Mouse (Mus musculus) heart, postnatal 14 days (tissue): ENCODE measurements around the gene Ap3b1. TPM values are rescaled to one million over a fixed set of nuclear protein-coding genes. Genes with fewer than 3 reads are reported as not detected.
A peak's percentile ranks its signal among the peaks of the same experiment; 100 is the strongest.

Source experiments
- DNase-seq, 2 experiments: peaks; one replicate each; pipeline ENCODE4 v3.0.0; 2021 to 2022
- intact Hi-C: fragments of 180-260 bp; cut with DNase I; formaldehyde crosslinking; loops from one replicate; pipeline ENCODE4 v1.15.1; 2025
- total RNA-seq, 2 experiments: library from RNA; stranded (reverse); gene quantifications; 2 replicates each; pipeline ENCODE4 v1.2.3; 2021

The Ap3b1 gene
- total RNA-seq, 2 experiments from 2014 or later, result 24.7 to 26.1 TPM

DNA sequence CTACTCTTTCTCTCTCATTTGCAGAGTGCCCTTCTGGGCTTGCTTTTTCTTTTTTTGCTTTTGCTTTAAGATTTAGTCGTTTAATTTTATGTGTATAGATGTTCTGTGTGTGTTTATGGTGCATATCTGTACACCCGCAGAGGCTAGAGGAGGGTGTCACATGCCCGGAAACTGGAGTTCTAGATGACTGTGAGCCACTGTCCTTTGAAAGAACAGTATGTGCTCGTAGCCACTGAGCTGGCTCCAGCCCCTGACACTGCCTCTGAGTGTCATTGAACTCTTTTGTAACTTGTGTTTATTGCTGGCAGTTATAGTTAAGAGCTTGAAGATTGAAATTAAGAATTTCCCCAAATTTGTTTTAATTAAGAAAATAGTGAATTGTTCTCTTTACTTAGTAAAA lies 82.4 kb downstream of the Ap3b1 start:
- peak in 1 of 2 experiments; percentile 11 for DNase-seq
- intact Hi-C loops, result no loop called here

DNA sequence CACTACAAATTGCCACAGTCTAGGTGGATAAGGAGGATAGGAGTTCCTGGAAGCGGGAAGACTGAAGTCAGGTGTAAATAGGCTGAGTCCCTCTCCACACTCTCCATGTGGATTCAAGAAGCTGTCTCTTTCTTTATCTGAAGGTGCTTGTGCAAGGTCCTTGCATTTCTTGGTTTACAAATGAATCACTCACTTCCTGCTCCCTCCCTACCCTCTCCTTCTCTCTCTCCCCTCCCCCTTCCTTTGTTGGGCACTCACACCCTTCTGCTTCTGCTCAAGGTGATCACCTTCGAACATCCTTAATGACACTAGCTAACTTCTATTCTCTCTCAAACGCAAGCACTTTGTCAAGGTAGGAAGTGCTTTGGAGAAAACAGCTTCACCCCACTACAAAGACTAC lies 84.7 kb downstream of the Ap3b1 start:
- intact Hi-C loops, result no loop called here
- DNase-seq, result no peak

DNA sequence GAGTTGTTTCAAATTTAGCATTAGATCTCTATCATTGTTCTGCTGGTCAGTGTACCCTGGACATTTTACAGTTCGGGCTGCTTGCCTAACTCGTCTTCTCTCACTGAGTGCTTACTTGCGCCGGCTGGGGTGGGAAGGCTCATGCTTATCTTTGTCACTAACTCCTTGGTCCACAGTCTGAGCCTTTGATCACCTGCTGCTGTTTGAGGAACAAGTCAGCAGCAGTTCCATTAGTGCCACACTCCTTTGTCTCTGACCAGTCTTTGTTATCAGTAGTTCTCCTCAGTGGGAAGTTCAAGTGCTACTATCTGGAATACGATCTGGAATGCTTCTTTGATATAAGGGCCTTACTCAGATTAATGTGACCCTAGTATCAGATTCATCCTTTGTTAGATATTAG lies 86.3 kb downstream of the Ap3b1 start:
- DNase-seq, result no peak
- intact Hi-C loops, result no loop called here

DNA sequence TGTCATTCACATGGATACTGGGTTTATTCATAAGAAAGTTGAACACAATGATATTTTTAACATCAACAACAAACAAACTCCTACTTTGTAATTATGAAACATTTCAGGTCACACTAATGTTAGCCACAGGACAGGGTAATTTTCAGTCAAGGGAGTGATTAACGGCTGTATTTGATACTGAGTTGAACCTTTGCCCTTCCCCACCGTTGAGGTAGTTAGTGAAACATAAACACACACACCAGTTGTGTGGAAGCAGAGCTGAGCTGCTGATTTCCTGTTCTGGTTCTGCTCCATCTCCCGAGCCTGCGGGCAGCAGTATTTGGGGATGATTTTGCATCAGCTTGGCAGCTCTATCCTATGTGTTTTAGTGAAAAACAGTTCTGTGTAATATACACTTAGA lies 88.2 kb downstream of the Ap3b1 start:
- intact Hi-C loops, result no loop called here

DNA sequence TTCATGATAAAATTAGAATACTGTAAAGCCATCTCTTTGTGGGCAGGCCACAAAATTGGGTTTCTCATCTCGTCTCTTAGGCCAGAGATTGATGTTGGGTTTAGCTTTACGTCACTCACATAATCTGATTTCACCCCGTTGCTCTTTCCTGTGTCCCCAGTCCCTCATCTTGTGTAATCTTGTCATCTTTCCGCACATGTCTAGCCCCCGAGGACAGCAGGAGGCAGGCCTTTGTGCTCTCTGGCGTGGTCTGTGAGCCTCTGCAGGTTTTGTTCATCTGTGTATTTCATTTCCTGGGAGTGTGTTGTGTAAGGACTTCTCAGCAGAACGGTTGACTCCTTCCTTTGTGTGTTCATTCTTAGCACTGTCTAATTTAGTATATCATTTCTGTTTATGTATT lies 90.8 kb downstream of the Ap3b1 start:
- no peak for DNase-seq
- intact Hi-C loops, result no loop called here

More for the DNA sequence above, 88.2 kb downstream of the Ap3b1 start:
- no peak for DNase-seq

DNA sequence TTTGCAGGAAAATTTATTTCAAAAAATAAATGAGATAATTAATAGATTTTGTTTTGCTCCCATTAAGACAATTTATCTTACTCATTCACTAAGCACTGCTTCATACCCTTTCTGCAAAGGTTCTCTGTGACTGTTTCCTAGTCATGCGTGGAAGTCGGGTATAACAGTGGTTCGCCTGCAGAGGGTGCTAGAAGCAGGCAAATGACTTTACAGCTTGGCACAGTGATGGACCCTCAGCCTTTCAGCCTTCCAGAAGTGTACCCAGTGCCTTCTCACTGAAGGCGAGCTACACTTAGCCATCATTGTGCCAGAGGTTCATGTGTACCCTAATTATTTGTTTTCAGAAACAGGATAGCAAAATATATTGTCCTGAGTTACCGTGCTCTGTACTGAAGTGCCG lies 92.5 kb downstream of the Ap3b1 start:
- intact Hi-C loops, result loop anchor here (10.0 kb wide), 1 partner anchor 414 kb away; no protein-coding TSS in a partner anchor
- DNase-seq, result peak; percentile 46 to 64

DNA sequence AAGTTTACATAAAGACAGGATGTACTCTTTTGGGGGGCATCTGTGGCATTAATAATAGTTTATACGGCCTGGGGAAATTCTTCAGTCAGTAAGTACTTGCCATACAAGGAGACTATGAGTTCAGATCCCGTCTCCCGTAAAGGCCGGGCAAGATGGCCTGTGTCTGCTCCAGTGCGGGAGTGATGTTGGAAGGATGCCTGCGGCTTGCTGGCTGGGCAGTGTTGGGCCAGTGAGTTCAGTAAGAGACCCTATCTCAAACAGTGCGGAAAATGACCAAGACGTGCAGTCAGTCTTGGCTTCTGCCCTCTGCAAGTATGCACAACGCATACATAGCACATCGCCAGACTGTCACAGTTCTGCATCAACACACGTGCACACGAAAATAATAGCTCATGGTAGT lies 95.4 kb downstream of the Ap3b1 start:
- intact Hi-C loops, result loop anchor here (10.0 kb wide), 1 partner anchor 411 kb away; no protein-coding TSS in a partner anchor
- no peak for DNase-seq

DNA sequence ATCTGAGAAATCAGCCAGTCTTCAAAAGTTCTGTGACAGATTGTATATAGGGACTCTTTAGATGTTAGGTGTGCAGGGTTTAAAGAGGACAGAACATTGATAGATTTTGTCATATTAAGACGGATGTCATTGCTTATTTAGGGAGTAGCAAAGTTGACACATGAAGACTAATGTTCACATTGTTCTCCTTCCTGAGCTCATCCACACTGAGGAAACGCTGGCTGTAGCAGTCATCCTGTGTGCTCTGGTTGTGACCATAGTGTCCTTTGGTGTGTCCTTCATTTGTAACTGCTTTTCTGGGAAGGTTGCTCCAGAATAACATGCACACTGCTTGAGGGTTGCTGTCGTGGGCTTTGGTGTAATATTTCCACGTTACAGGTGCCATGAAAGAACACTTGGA lies 100.4 kb downstream of the Ap3b1 start:
- no peak for DNase-seq
- intact Hi-C loops, result loop anchor here (10.0 kb wide), 1 partner anchor 406 kb away; no protein-coding TSS in a partner anchor

DNA sequence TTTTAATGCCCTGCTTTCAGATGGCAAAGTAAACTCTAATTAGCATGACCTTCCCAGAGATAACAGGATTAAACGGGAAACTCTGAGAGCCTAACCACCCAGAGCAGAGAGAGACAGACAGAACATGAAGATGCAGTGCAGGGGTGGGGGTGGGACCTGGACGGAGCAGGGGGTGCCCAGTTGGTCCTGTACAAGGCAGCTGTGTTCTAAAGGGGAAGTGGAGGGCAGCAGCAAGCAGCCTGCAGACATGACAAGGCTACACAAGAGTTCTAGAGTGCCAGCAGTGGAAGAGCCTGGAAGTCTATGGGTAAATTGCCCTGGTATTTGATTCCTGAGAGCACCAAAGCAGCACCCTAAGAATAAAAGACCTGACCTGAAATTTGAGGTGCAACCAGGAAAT lies 105.5 kb downstream of the Ap3b1 start:
- intact Hi-C loops, result no loop called here
- DNase-seq, result no peak

DNA sequence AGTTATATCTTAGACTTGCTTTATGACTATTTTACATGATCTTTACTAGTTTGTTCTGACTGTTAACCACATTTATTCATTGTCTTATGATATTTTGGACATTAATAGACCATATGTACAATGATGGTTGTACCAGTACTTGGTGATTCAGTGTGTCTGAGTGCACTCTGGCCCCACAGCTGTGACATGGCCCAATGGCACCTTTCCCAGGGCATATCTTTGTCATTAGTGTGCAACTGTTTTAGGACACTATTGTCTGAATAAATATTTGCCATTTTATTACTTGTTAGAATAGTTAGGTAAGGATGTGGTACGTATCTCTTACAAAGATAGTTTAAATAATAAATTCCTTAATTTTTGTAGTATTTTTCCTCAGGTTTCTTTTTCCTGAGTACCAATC lies 109.8 kb downstream of the Ap3b1 start:
- intact Hi-C loops, result no loop called here

DNA sequence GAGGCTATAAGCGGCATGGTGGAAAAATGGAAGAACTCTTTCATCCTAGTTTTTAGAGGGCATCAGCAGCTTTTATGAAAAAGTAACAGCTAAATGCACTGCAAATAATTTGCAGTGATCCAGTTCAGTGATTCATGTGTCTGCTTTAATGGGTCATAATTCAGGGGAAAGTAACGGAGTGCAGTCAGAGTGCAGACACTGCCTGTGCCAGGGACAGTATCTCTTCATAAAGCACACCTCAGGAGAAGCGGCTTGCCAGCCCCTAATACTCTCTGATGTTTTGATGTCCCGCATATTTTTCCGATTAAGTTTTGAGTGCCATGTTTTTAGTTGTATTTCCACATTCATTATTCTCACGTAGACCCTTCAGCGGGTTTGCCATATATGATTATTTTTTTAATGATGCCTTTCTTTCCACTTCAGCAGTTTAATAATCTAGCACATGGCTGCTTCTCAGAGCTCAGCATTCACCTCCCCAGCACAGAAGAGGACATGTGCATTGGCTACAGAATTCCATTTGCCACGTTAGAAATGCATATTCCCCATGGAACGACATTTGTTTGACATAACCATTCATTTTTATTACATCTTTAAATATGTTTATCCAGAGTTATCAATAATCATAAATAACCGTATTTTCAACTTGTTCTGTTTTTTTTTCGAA lies 112.4 kb downstream of the Ap3b1 start:
- intact Hi-C loops, result no loop called here
- no peak for DNase-seq

More for the DNA sequence above, 109.8 kb downstream of the Ap3b1 start:
- no peak for DNase-seq

DNA sequence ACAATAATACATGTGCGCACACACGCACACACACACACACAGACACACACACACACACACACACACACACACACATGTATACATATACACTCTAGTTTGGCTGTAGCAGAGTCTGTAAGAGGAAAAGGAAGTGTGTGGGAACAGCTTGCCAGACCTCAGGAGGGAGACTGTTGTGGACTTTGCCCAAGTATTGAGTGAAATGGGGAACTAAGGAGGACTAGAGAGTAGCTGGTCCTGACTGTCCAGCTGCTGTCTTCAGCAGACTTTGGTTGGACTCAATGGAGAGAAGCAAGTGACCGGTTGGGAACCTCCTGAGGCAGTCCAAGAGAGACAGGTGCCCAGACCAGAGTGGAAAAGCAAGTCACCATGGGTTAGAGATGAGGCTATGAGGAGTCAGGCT lies 117.4 kb downstream of the Ap3b1 start:
- DNase-seq, result no peak
- intact Hi-C loops, result no loop called here

DNA sequence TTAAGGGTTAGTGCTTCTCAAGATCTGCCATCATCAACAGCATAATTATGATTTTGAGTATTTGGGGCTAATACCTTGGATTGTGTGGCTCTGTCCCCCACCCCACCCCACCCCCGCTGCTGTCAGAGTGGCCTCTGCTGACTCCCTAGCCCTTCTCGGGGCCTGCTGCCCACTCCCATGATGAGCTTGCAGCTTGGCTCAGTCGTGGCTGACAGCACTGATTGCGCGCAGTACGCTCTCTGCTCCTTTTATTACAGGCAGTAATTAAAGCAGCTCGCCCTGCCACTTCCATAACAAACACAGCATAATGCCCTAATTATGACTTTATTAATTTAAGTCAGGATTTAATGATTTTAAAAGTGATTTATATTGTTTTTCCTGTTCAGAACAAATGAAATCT lies 121.5 kb downstream of the Ap3b1 start:
- intact Hi-C loops, result no loop called here
- no peak for DNase-seq

DNA sequence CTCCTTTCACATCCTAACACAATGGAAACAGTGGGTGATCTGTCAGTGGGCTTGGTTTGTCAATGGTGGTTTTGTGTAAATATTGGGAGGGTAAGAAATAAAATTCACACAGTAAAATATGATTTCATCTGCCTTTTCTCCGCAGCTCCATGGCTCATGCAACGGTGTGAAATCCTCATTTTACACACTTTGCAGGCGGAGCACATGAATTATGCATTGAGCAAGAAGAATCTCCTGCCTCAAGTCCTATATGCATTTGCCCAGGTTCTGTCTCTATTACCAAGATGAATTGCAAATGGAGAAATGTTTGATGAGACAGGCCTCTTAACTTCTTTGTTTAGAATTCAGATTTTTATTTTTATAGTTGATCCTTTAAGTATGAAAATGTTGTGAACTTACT lies 131.9 kb downstream of the Ap3b1 start:
- intact Hi-C loops, result no loop called here
- no peak for DNase-seq

DNA sequence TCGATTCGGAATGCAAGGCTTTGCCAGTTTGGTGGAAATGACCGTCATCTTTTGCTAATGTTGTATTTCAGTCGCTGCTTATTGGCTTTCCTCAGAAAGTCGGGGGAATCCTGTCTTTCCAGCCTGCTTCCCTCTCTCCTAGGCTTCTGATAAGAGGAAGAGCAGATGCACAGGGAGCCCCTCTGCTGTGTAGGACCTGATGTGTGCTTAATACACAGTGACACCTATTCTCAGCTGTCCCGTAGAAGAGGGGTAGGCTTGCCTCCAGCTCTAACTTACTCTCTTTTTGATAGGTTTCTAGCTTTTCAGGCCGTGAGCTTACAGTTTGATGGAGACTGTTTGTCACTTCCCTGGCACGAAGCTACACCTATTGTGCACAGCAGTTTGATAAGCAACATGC lies 132.4 kb downstream of the Ap3b1 start:
- no peak for DNase-seq
- intact Hi-C loops, result no loop called here

DNA sequence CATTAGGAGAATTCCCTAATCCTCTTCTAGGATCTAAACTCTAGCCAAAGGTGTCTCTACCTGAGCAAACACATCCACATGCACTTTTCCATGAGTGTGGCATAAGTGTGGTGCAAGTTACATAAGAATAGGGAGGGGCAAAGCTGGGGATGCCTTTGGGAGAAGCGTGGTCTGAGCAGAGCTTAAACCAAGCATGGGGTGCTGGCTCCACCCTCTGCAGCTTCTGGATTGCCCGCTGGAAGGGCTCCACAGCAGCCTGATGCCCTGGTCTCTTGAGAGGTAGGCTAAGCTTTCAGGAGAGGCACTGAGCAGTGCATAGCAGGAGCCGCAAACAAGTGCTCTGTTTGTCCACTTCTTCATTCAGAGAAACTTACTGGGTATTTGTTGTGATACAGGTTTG lies 138.8 kb downstream of the Ap3b1 start:
- DNase-seq, result no peak
- intact Hi-C loops, result no loop called here

DNA sequence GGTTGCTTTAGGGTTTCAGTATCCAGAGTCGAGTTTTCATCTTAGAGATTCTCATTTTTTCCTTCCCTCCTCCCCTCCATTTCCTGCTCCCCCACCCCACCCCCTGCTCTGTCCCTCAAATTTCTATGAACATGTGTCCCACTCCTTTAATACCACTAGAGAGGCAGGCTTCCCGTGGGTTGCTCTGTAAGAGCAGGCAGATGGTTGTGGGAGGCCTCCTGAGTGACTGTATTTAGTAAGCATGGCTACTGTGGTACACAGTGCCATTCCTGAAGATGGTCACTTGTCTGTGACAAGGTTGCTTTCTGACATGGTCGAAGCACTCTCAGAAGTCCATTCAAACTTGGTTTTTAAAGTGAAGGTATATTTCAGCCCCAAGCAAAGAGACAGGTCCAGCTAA lies 147.7 kb downstream of the Ap3b1 start:
- no peak for DNase-seq
- intact Hi-C loops, result no loop called here

DNA sequence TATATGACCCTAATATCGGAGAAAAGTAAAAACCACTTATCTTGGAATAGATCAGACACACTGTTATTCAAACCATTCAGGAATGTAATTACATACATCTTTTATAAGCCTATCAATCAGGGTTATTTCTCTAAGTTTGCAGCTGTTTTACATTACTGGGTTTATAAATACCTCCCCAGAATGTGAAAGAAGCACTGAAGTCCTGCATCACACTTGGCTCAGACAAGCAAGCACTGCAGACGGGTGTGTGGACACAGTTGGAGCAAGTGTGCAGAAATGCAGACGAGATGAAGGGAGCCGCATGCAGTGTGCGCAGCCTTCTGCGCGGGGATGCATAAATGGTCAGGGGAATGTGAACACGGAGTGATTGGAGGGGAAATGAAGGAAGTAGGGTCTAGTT lies 149.6 kb downstream of the Ap3b1 start:
- intact Hi-C loops, result no loop called here
- DNase-seq, result no peak

DNA sequence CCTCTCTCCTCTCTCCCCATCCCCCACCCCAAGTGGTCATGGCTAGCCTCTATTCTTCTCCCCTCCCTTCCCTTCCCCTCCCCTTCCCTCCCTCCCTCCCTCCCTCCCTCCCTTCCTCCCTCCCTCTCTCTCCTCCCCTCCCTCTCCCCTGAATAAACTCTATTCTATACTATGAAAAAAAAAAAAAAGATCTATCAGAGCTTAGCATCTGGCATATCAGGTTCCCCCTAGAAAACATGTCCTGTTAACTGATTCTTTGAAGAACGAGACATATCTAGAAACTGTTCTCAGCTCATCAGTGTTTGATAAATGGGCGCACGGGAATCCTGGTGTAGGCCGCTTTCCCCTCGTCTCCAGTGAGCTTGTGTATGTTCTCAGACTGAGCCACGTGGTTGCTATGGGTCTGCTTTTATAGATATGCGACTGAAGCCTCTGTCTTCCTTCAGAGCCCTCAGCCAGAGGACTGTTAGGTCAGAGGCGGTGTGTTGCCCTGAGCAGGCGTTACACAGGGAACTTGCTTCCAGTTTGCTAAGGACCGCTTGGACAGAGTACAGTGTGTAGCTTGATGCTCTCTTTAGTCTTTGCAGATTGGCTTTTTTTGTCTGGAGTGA lies 154.5 kb downstream of the Ap3b1 start:
- DNase-seq, result no peak
- intact Hi-C loops, result no loop called here

DNA sequence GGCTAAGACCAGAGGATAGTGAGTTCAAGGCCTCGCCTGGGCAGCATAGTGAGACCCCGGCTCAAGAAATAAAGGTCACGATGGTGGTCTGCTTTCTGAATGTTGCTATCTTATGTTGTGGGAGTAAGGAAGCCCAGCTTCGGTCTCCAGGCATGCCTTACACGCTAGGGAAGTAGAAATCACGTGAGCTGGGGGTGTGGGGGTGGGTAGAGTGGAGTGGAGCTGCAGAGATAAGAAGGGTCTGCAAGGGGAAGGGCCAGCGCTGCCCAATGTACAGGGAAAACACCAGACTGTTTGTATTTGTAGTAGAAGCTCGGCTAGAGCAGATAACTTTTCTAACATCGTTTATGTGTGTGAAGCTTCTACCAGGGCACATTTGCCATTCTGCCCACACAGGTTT lies 155.1 kb downstream of the Ap3b1 start:
- no peak for DNase-seq
- intact Hi-C loops, result no loop called here

DNA sequence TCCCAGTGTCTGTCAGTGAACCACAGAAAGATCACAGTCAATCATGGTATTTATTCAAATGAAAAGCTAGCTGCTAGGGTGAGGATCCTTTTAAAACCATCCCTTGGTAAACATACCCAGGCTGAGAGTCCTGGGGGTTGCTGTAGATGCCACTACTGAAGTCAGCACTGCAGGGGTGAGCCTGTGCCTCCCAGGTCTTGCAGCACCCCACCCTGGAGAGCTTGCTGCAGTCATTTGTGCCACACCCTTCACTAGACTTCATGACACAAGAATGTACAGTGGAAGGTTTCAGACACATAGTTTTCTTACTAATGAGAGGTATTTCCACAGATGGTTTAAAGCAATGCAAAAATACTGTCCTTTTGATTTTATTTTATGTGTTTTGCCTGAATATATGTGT lies 156.2 kb downstream of the Ap3b1 start:
- intact Hi-C loops, result no loop called here
- DNase-seq, result no peak

DNA sequence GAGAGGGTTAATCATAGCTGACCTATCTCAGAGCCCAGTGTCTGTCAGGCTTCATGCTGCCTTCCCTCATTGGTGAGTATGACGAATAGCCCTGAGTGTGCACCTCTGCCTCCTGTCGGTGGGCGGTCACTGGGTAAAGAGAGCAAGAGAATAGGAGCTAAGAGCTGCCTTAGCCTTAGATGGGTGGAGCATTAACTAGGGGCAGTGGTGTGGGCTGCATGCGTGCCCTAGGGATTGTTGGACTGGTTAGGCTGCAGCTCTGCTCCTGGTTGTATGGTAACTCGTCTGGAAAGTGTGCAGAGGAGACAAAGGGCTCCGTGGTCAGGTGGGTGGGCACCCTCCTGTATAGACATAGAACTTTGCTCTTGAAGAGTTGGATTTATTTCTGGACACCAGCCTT lies 157.8 kb downstream of the Ap3b1 start:
- intact Hi-C loops, result no loop called here
- DNase-seq, result no peak

DNA sequence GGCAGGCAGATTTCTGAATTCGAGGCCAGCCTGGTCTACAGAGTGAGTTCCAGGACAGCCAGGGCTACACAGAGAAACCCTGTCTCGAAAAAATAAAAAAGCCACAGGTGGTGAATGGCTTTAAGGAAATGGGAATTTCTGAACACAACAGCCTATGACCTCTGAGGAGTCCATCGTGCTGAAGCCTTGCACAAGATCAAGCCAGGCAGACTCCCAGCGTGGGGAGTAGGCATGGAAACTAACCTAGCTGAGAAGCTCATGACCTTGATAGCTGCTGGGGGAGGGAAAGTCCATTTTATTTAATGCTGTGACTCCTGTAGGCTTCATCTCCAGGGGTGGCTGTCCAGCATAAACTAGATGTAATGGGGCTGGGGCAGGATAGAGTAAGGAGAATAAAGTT lies 159.4 kb downstream of the Ap3b1 start:
- intact Hi-C loops, result no loop called here
- no peak for DNase-seq
